Mouse (Mus musculus) heart, embryonic 14.5 days (tissue): ENCODE results near the gene Capn15. TPM values are rescaled to one million over a fixed set of nuclear protein-coding genes. Genes with fewer than 3 reads are reported as not detected.
A peak's percentile ranks its signal among the peaks of the same experiment; 100 is the strongest.

Experiments used
- ATAC-seq: fragments of 200-750 bp; cut with Nextera tagmentation; 2 replicates; pipeline ENCODE4 v1.8.0; 2017; ENCODE audit warnings: low read depth, moderate TSS enrichment; ENCODE audit not compliant: insufficient number of reproducible peaks, insufficient read depth, low FRiP score
- H3K27ac ChIP-seq, 2 experiments: fragments of 200-500 bp in 1 of 2; fragments of 300-500 bp in 1 of 2; sonication (generic) in 1 of 2; replicated peaks in 1 of 2; 2 replicates each; pipeline ENCODE4 v1.5.1; 2012 to 2014; ENCODE audit warnings: low read depth in 2 of 2, low read length in 2 of 2, control low read depth in 1 of 2, mild to moderate bottlenecking in 1 of 2, mixed read lengths in 1 of 2; ENCODE audit not compliant: control insufficient read depth in 1 of 2, insufficient read depth in 1 of 2
- H3K27me3 ChIP-seq: fragments of 300-500 bp; sonication (generic); 2 replicates; pipeline ENCODE4 v1.6.1; 2014; ENCODE audit warnings: mild to moderate bottlenecking, low read length, control low read depth; ENCODE audit not compliant: control insufficient read depth, insufficient read depth
- H3K36me3 ChIP-seq: fragments of 300-500 bp; sonication (generic); 2 replicates; pipeline ENCODE4 v1.6.1; 2014; ENCODE audit warnings: mild to moderate bottlenecking, control low read depth, low read length, mixed read lengths; ENCODE audit not compliant: control insufficient read depth, insufficient read depth
- H3K4me1 ChIP-seq, 2 experiments: fragments of 200-500 bp in 1 of 2; fragments of 300-500 bp in 1 of 2; sonication (generic) in 1 of 2; 2 replicates each; pipeline ENCODE4 v1.6.1; 2012 to 2014; ENCODE audit warnings: low read length in 2 of 2, control low read depth in 1 of 2, mixed read lengths in 1 of 2; ENCODE audit not compliant: control insufficient read depth in 2 of 2, insufficient read depth in 2 of 2
- H3K4me2 ChIP-seq: fragments of 300-500 bp; sonication (generic); 2 replicates; pipeline ENCODE4 v1.6.1; 2014; ENCODE audit warnings: mild to moderate bottlenecking, low read length
- H3K4me3 ChIP-seq, 2 experiments: fragments of 200-500 bp in 1 of 2; fragments of 300-500 bp in 1 of 2; sonication (generic) in 1 of 2; 2 replicates each; pipeline ENCODE4 v1.5.1; 2012 to 2014; ENCODE audit warnings: low read length in 2 of 2, mild to moderate bottlenecking in 2 of 2, control low read depth in 1 of 2, low read depth in 1 of 2, moderate library complexity in 1 of 2; ENCODE audit not compliant: control insufficient read depth in 1 of 2, insufficient read depth in 1 of 2
- H3K9ac ChIP-seq: fragments of 300-500 bp; sonication (generic); 2 replicates; pipeline ENCODE4 v1.6.1; 2014; ENCODE audit warnings: mild to moderate bottlenecking, low read length
- H3K9me3 ChIP-seq: fragments of 300-500 bp; sonication (generic); 2 replicates; pipeline ENCODE4 v1.6.1; 2016; ENCODE audit warnings: low read length, control low read depth; ENCODE audit not compliant: control insufficient read depth
- WGBS: fragments of 180-500 bp; shearing (Covaris S2); extraction: QIAGEN DNeasy Blood & Tissue Kit; methylation state at CpG from one replicate; pipeline ENCODE4 v1.1.7; 2014; 5-methylcytosine and 5-hydroxymethylcytosine counted together
- polyA plus RNA-seq: library from polyadenylated mRNA; unstranded; fragments of >200 nt; fragmentation: Nextera tagmentation; extraction: Ambion mirVana; gene quantifications from 2 replicates; pipeline ENCODE4 v1.2.1, GENCODE M21; 2014

Gene Capn15
- polyA plus RNA-seq, 1 experiment from 2014 or later: 11.3 TPM

DNA sequence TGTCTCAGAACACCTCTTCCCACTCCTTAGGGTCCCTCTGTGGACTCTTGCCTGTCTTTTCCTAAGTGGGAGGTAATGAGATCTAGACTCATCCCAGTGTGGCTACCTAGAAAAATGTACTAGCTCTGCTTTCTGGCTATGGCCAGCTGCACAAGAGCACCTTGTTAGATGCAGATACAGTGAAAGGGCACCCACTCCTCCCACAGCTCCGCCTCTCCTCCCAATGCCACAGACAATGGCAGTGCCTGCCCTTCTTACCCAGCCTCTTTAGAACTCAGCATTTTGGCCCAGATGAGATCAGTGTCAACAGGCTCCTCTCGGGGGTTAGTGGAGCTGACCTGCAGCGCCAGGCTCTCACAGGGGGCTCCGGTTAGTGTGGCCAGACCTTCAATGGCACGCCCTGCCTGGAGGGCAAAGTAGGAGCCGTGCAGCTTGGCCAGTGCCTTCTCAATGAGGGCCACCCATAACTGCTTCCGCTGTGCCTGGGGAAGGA, 23.1 kb downstream of the Capn15 start:
- Histone ChIP-seq H3K4me3 (no peak overlapping the region), H3K4me2 (no peak overlapping the region), H3K9ac (no peak overlapping the region), H3K27ac (no peak overlapping the region), H3K9me3 (no peaks in the 10 kb centered on the region), H3K4me1 (peaks cover 2 to 4% of the 10 kb centered on the region in 2 experiments; a peak in 3 of 4 replicates), H3K36me3 (peaks cover 65% of the 10 kb centered on the region), H3K27me3 (no peaks in the 10 kb centered on the region)
- ATAC-seq: no peak
- WGBS: 92% methylated on average over 7 of the region's 7 CpGs

- Histone ChIP-seq H3K27ac (no peak overlapping the region), H3K4me2 (no peak overlapping the region), H3K4me3 (no peak overlapping the region), H3K4me1 (no peaks in the 10 kb centered on the region), H3K9ac (no peak overlapping the region), H3K27me3 (no peaks in the 10 kb centered on the region), H3K9me3 (no peaks in the 10 kb centered on the region), H3K36me3 (peaks cover 67% of the 10 kb centered on the region)
- ATAC-seq: no peak
- WGBS: 84% methylated on average over 5 of the region's 5 CpGs
Observed at GRCm38 (mm10) chr17:25961566-25961965, 24.0 kb downstream of the Capn15 start.

DNA sequence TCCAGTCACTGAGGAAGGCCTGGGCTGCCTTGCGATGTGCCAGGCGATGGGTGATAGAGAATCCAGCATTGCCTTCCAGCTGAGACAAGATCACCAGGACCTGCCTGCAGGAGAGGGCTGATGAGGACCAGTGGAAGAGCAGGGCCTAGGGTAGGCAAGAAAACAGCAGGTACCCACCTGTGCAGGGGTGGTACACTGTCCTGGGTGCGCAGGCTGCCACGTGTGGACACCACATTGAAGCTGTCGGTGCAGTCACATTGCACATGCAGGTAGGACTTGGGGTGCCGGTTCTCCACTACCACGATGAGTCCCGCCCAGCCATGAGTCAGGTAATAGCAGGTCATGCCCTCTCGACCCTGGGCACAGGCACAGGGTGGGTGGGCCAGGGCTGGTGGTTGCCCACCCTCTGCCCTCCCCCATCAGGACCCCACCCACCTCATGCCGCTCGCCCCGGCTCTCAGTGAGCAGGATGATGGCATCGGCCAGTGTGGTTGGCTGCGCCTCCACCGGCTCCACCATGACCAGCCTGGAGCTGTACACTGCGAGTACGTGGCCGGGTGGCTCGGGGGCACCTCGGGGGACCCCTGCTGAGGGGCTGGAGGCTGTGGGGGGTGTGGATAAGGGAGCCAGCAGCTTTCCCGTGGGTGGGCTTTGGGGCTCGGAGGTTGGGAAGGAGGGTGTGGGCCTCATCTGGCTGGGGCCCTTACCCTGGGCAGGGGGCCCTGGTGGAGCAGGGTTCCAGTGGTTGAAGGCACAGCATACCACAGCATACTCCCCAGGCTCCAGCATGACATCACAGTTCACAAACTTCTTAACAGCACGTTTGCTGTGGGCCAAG, 25.7 kb downstream of the Capn15 start:
- Histone ChIP-seq H3K9ac (no peak overlapping the region), H3K9me3 (no peaks in the 10 kb centered on the region), H3K4me3 (no peak overlapping the region), H3K4me2 (no peak overlapping the region), H3K4me1 (no peaks in the 10 kb centered on the region), H3K36me3 (peaks cover 67% of the 10 kb centered on the region), H3K27me3 (no peaks in the 10 kb centered on the region), H3K27ac (no peak overlapping the region)
- peak; percentile 8; the same call in 1 of the 2 replicates for ATAC-seq
- WGBS: 91% methylated on average over 23 of the region's 23 CpGs

DNA sequence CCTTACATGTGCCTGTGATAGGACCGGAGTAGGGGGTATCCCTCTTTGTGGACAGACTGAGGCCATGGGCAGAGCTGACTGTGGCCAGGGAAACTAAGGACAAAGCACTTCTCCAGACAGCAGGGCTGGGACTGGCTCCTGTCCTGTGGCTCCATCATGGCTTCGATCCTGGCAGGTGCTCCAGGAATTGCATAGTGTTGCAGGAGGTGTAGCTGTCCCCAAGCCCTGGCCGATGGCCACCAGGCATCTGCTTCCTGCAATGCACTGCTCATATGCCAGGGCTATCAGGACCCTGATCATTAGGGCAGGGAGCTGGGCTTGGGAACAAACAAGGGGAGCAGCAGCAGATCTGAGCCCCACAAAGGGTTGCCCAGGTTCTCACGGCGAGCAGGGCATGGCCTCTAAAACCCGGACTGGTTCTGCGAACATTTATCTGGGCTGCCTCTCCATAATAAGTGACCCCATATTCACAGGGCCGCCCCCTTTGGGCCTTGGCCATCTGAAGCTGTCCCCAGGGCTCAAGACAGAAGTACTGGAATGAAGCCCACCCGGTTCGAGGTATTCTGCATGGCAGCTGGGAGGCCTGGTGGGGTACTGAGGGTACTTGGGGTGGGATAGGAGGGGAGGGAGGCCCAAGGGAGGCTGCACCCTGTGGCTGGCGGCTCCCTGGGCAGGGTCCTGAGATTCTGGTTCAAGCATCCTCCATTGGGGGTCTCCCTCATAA, 26.7 kb downstream of the Capn15 start:
- ATAC-seq: no peak
- H3K36me3 ChIP-seq: peaks cover 63% of the 10 kb centered on the region
- 91% methylated on average over 11 of the region's 11 CpGs for WGBS

DNA sequence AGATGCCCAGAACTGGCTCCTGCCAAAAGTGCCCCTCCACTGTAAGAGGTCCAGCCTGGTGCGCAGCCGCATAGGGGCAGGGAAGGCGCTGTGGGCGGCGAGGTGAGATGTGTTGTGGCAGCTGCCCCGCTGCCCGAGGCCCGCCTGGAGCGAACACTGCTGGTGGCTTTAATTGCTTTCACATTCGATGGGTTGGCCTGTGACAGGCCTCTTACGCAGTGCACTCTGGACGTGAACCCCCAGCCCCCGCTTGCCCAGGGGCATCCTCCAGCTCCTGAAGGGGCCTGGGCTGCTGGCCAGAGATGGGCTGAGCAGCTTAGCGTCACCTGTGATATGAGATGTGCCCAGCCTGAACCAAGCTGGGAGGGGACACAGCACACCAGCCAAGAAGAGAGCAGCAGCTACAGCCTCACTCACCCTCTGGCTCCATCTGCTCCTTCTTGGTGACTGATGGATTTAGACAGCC, 28.0 kb downstream of the Capn15 start:
- H3K27ac ChIP-seq: no peak overlapping the region
- H3K9ac ChIP-seq: no peak overlapping the region
- no peak for ATAC-seq
- H3K36me3 ChIP-seq: peaks cover 50% of the 10 kb centered on the region
- no peaks in the 10 kb centered on the region for H3K4me1 ChIP-seq
- 80% methylated on average over 14 of the region's 14 CpGs for WGBS
- no peak overlapping the region for H3K4me2 ChIP-seq
- no peaks in the 10 kb centered on the region for H3K9me3 ChIP-seq
- H3K27me3 ChIP-seq: peaks cover 14% of the 10 kb centered on the region
- H3K4me3 ChIP-seq: no peak overlapping the region

More for the DNA sequence above, 26.7 kb downstream of the Capn15 start:
- H3K9ac ChIP-seq: no peak overlapping the region
- H3K27me3 ChIP-seq: peaks cover 1% of the 10 kb centered on the region; the same call in 1 of the 2 replicates
- no peaks in the 10 kb centered on the region for H3K4me1 ChIP-seq
- no peak overlapping the region for H3K4me3 ChIP-seq
- no peaks in the 10 kb centered on the region for H3K9me3 ChIP-seq
- no peak overlapping the region for H3K4me2 ChIP-seq
- H3K27ac ChIP-seq: no peak overlapping the region

DNA sequence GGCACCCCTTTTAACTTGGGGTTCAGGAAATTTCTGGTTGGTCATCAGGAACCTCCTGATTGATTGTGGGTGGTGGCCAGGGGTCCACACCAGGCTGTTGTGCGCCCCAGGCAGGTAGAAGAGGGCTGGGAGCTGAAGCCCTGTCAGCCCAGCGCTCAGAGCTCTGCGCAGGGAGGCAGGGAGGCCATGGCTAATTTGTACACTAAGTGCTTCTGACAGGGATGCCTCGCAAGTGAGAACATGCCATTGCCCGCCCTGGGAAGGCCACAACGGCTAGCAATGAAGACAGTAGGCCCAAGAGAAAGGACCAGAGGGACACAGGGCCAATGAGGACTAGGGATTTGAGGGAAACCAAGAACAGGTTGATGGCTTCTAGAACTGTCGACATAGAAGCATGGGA, 29.0 kb downstream of the Capn15 start:
- peaks cover 0 to 7% of the 10 kb centered on the region in 2 experiments; a peak in 3 of 4 replicates for H3K4me1 ChIP-seq
- ATAC-seq: no peak

DNA sequence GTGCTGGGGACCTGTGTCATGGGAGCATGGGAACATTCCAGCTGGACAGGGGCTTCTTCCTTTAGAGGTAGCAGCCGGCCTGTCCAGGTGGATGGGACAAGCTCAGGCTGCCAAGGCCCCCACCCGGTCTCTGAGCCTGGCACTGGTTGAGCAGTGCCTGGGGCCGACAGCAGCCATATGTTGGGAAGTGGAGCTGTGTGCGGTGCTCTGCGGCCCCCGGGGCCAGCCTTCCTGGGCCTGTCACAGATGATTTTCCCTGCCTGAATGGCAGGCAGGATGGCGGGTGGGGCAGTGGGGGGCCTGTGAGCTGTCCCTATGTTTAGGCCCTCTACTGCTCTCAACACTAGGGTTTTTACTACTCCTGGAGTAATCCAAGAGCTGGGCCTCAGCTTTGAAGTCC, 29.4 kb downstream of the Capn15 start:
- H3K4me2 ChIP-seq: no peak overlapping the region
- no peak overlapping the region for H3K9ac ChIP-seq
- H3K4me3 ChIP-seq: no peak overlapping the region
- no peak for ATAC-seq
- peaks cover 37% of the 10 kb centered on the region for H3K36me3 ChIP-seq
- H3K27ac ChIP-seq: no peak overlapping the region
- H3K27me3 ChIP-seq: peaks cover 29% of the 10 kb centered on the region
- peaks cover 3 to 11% of the 10 kb centered on the region in 2 experiments; a peak in 3 of 4 replicates for H3K4me1 ChIP-seq
- H3K9me3 ChIP-seq: no peaks in the 10 kb centered on the region
- WGBS: 67% methylated on average over 7 of the region's 7 CpGs

More for the DNA sequence above, 29.0 kb downstream of the Capn15 start:
- Histone ChIP-seq H3K36me3 (peaks cover 41% of the 10 kb centered on the region), H3K9ac (no peak overlapping the region), H3K27ac (no peak overlapping the region), H3K27me3 (peaks cover 24% of the 10 kb centered on the region), H3K9me3 (no peaks in the 10 kb centered on the region), H3K4me3 (no peak overlapping the region), H3K4me2 (no peak overlapping the region)
- WGBS: 72% methylated on average over 7 of the region's 7 CpGs
